Comparison of ENCODE assay signal across 23 mouse cellular contexts in the genomic region with DNA sequence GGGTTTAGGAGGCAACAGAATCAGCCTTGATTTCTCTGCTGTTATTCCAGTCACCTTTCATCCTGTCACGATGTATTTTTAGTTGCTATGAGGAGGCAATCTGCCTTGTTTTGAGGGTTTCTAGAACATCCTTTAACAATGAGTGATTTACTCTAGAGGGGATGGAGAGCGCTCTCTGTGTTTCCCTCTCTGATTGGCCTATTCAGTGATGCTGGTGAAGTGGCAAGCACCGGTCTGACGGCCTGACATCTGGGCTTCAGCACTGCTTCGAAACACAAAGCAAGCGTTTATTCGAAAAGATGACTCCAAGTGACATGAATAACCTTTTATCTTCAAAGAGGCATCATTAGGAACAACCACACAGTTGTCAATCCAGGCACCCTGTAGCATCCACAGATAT.
DNase-seq lines count a peak whose midpoint lies in the region; ATAC-seq and TF ChIP-seq lines count a peak whose summit lies in the region.
"Had no signal": no experiment of that assay in that cellular context is flagged by ENCODE, and none has a peak within 500 bp of the region (broad histone marks: within the 10 kb centered on the region; RNA-seq: fewer than 3 reads in every experiment).

No protein-coding gene starts in this region.

- H3K27ac ChIP-seq in forebrain, embryonic 12.5 days = no peak overlapping the region
- H3K27ac ChIP-seq in forebrain, embryonic 11.5 days (ENCODE audit: low read depth, low read length) = no peak overlapping the region
- H3K27ac ChIP-seq in liver, postnatal 0 days (ENCODE audit: low read depth) = no peak overlapping the region
- H3K27ac ChIP-seq in intestine, embryonic 16.5 days (ENCODE audit: low read length) = no peak overlapping the region
- H3K27ac ChIP-seq: embryonic facial prominence, embryonic 12.5 days; forebrain, embryonic 15.5 days; heart, embryonic 10.5 days; hindbrain, embryonic 12.5 days had no signal

- H3K4me3 ChIP-seq in forebrain, embryonic 12.5 days (replicated peaks) = no peak overlapping the region
- no peak overlapping the region for H3K4me3 ChIP-seq in forebrain, embryonic 11.5 days (ENCODE audit: low read depth, low read length)
- H3K4me3 ChIP-seq in liver, postnatal 0 days (ENCODE audit: low read depth, low read length) = no peak overlapping the region
- no peak overlapping the region for H3K4me3 ChIP-seq in intestine, embryonic 16.5 days (ENCODE audit: low read length)
- H3K4me3 ChIP-seq: embryonic facial prominence, embryonic 12.5 days; forebrain, embryonic 15.5 days; heart, embryonic 10.5 days; hindbrain, embryonic 12.5 days had no signal

- TF ChIP-seq CTCF in liver, postnatal 0 days (IDR thresholded peaks at IDR 0.05; ENCODE audit: low read depth) = no peak

- 57% methylated on average over 7 of the region's 7 CpGs for WGBS in forebrain, embryonic 12.5 days
- WGBS in forebrain, embryonic 11.5 days = 69% methylated on average over 7 of the region's 7 CpGs
- WGBS in liver, postnatal 0 days (ENCODE audit: insufficient replicate concordance) = 79% methylated on average over 7 of the region's 7 CpGs
- WGBS in intestine, embryonic 16.5 days = 80% methylated on average over 7 of the region's 7 CpGs

- 0 out of 2 replicates have a peak, but pooled peaks cover 2% of the 10 kb centered on the region for H3K4me1 ChIP-seq in forebrain, embryonic 12.5 days
- H3K4me1 ChIP-seq in forebrain, embryonic 11.5 days (replicated peaks; ENCODE audit: control insufficient read depth, insufficient read depth, low read length) = no peaks in the 10 kb centered on the region
- H3K4me1 ChIP-seq in liver, postnatal 0 days (ENCODE audit: insufficient read depth) = no peaks in the 10 kb centered on the region
- H3K4me1 ChIP-seq in intestine, embryonic 16.5 days (ENCODE audit: control insufficient read depth, insufficient read depth, low read length) = no peaks in the 10 kb centered on the region
- H3K4me1 ChIP-seq: embryonic facial prominence, embryonic 12.5 days; heart, embryonic 10.5 days; hindbrain, embryonic 12.5 days had no signal

- ATAC-seq in forebrain, embryonic 12.5 days (ENCODE audit: low FRiP score) = peak; percentile 53; the same call in 1 of the 2 replicates
- no peak for ATAC-seq in forebrain, embryonic 11.5 days (replicated peaks; ENCODE audit: low FRiP score)
- 0 out of 2 replicates have a peak, but pooled peaks have one; percentile 3 for ATAC-seq in liver, postnatal 0 days
- no peak for ATAC-seq in intestine, embryonic 16.5 days
- ATAC-seq: activated CD4-positive, CD25-positive, alpha-beta regulatory T cell, adult 4 months; forebrain, embryonic 15.5 days; hindbrain, embryonic 16.5 days; inflammation-experienced regulatory T-cells, adult 6 months; Patski had no signal

- H3K9me3 ChIP-seq in forebrain, embryonic 12.5 days = no peaks in the 10 kb centered on the region
- H3K9me3 ChIP-seq in forebrain, embryonic 11.5 days (ENCODE audit: control insufficient read depth, low read length) = no peaks in the 10 kb centered on the region
- no peaks in the 10 kb centered on the region for H3K9me3 ChIP-seq in liver, postnatal 0 days (ENCODE audit: low read length)
- H3K9me3 ChIP-seq in intestine, embryonic 16.5 days (ENCODE audit: control insufficient read depth, low read length) = no peaks in the 10 kb centered on the region
- H3K9me3 ChIP-seq: embryonic facial prominence, embryonic 12.5 days; forebrain, embryonic 15.5 days; heart, embryonic 10.5 days; hindbrain, embryonic 12.5 days had no signal

- no peak overlapping the region for H3K4me2 ChIP-seq in forebrain, embryonic 12.5 days
- H3K4me2 ChIP-seq in forebrain, embryonic 11.5 days (ENCODE audit: low read depth, low read length, severe bottlenecking) = no peak overlapping the region
- no peak overlapping the region for H3K4me2 ChIP-seq in liver, postnatal 0 days (ENCODE audit: low read depth, low read length)
- no peak overlapping the region for H3K4me2 ChIP-seq in intestine, embryonic 16.5 days (ENCODE audit: low read depth, low read length)
- H3K4me2 ChIP-seq: embryonic facial prominence, embryonic 12.5 days; forebrain, embryonic 15.5 days; hindbrain, embryonic 12.5 days had no signal

- H3K9ac ChIP-seq in forebrain, embryonic 12.5 days = no peak overlapping the region
- H3K9ac ChIP-seq in forebrain, embryonic 11.5 days (ENCODE audit: low read length) = no peak overlapping the region
- no peak overlapping the region for H3K9ac ChIP-seq in liver, postnatal 0 days (replicated peaks)
- no peak overlapping the region for H3K9ac ChIP-seq in intestine, embryonic 16.5 days (ENCODE audit: low read depth, low read length)
- H3K9ac ChIP-seq: embryonic facial prominence, embryonic 12.5 days; forebrain, embryonic 15.5 days; hindbrain, embryonic 12.5 days had no signal

- H3K27me3 ChIP-seq in forebrain, embryonic 12.5 days = no peaks in the 10 kb centered on the region
- no peaks in the 10 kb centered on the region for H3K27me3 ChIP-seq in forebrain, embryonic 11.5 days (ENCODE audit: control insufficient read depth, insufficient read depth, low read length)
- H3K27me3 ChIP-seq in liver, postnatal 0 days (ENCODE audit: insufficient read depth, low read length) = no peaks in the 10 kb centered on the region
- H3K27me3 ChIP-seq in intestine, embryonic 16.5 days (replicated peaks; ENCODE audit: control insufficient read depth, insufficient read depth, low read length) = no peaks in the 10 kb centered on the region
- H3K27me3 ChIP-seq: CH12.LX; embryonic facial prominence, embryonic 12.5 days; forebrain, embryonic 15.5 days; hindbrain, embryonic 12.5 days had no signal

- no peak for TF ChIP-seq EP300 in liver, postnatal 0 days (IDR thresholded peaks at IDR 0.05; ENCODE audit: low read depth)

- H3K36me3 ChIP-seq in forebrain, embryonic 12.5 days (replicated peaks) = no peaks in the 10 kb centered on the region
- H3K36me3 ChIP-seq in forebrain, embryonic 11.5 days (ENCODE audit: control insufficient read depth, insufficient read depth, low read length) = no peaks in the 10 kb centered on the region
- peaks cover 17% of the 10 kb centered on the region for H3K36me3 ChIP-seq in liver, postnatal 0 days (replicated peaks; ENCODE audit: insufficient read depth, low read length)
- no peaks in the 10 kb centered on the region for H3K36me3 ChIP-seq in intestine, embryonic 16.5 days (ENCODE audit: control insufficient read depth, insufficient read depth, low read length)
- H3K36me3 ChIP-seq: embryonic facial prominence, embryonic 12.5 days; forebrain, embryonic 15.5 days; heart, embryonic 10.5 days; hindbrain, embryonic 12.5 days had no signal

- no peak for DNase-seq in forebrain, embryonic 11.5 days (ENCODE audit: low spot score)
- peak; percentile 17 for DNase-seq in layer of hippocampus, adult 11-12 months (ENCODE audit: low spot score)
- DNase-seq in layer of hippocampus, adult 9-10 months (ENCODE audit: low spot score) = no peak
- no peak for DNase-seq in liver, postnatal 0 days
- DNase-seq in liver = no peak
- DNase-seq: adrenal gland, postnatal 14 days; cerebellum, adult 8-10 months; cerebellum, postnatal 25 days; gastrocnemius, postnatal 36 days; heart, adult 18-20 months; heart, postnatal 10 days; heart, postnatal 4 days had no signal

Comparison
In these comparisons a context has a peak if more than half of its experiments do, and no peak if none do; other contexts are left out.
1. ATAC-seq: peak in forebrain, embryonic 12.5 days (single experiment) and liver, postnatal 0 days (single experiment); none in forebrain, embryonic 11.5 days (single experiment) and intestine, embryonic 16.5 days (single experiment).